ENCODE assay signal across 8 mouse cellular contexts in the genomic region with DNA sequence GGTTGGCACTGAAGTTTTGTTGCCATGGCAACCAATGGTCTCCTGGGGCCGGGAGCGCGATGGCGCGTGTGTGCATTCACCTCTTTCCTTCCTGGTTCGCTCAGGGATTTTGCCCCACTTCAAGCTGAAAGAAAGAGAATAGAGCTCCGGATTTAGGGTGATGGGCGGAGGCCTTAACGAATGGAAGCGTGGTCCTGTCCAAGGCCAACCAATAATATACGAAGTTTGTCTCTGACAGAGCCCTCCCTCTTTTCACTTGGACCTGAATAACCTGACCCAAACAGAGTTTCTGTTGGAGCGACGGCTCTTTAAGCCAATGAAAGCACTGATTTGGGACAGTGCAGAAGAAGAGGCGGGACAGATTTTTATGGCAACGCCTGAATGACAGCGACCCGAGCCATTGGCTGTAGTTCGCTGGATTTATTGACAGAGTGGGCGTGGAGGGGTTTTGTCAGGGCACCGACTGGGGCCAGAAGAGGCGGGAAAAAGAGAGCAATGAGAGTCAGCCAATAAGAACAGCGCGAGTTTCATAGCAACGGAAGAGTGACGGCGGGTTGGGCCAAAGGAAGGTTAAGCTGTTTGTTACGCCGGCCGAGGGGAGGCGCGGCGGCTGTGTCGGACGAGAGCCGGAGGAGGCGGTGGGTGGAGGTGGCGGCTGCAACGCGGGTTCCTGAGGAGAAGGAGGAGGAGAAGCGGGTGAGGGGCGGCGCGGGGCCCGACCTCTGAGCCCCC. TPM values are rescaled to one million over a fixed set of nuclear protein-coding genes. Genes with fewer than 3 reads are reported as not detected.
A peak's percentile ranks its signal among the peaks of the same experiment; 100 is the strongest.
DNase-seq lines count a peak whose midpoint lies in the region; ATAC-seq and TF ChIP-seq lines count a peak whose summit lies in the region.

A gene (plus strand): TSS at position 572 of the 732 bp plus-strand sequence.

- H3K4me1 ChIP-seq in embryonic facial prominence, embryonic 14.5 days (ENCODE audit: control insufficient read depth, insufficient read depth, low read length) = peaks cover 18% of the 10 kb centered on the region
- H3K4me1 ChIP-seq in heart, adult 2 months (ENCODE audit: control insufficient read depth, insufficient read depth, low read length) = peaks cover 3% of the 10 kb centered on the region; the same call in 1 of the 2 replicates
- H3K4me1 ChIP-seq in limb, embryonic 13.5 days = peaks cover 32% of the 10 kb centered on the region
- H3K4me1 ChIP-seq in midbrain, embryonic 16.5 days (ENCODE audit: control insufficient read depth, insufficient read depth, low read length) = peaks cover 26% of the 10 kb centered on the region

- peak within 1 kb of the TSS; percentile 78 for H3K4me3 ChIP-seq in embryonic facial prominence, embryonic 14.5 days (ENCODE audit: low read depth, low read length)
- H3K4me3 ChIP-seq in heart, adult 2 months = peak within 1 kb of the TSS; percentile 81
- H3K4me3 ChIP-seq in limb, embryonic 13.5 days = peak within 1 kb of the TSS; percentile 78
- H3K4me3 ChIP-seq in midbrain, embryonic 16.5 days (ENCODE audit: low read depth, low read length) = peak within 1 kb of the TSS; percentile 59

- peak within 1 kb of the TSS; percentile 88 for H3K27ac ChIP-seq in embryonic facial prominence, embryonic 14.5 days (replicated peaks; ENCODE audit: low read depth, low read length)
- peak within 1 kb of the TSS; percentile 91 for H3K27ac ChIP-seq in heart, adult 2 months
- H3K27ac ChIP-seq in limb, embryonic 13.5 days = peak within 1 kb of the TSS; percentile 89
- H3K27ac ChIP-seq in midbrain, embryonic 16.5 days (ENCODE audit: low read length) = peak within 1 kb of the TSS; percentile 94

- H3K36me3 ChIP-seq in embryonic facial prominence, embryonic 14.5 days (ENCODE audit: control insufficient read depth, insufficient read depth, low read length) = peaks cover 29% of the 10 kb centered on the region
- no peaks in the 10 kb centered on the region for H3K36me3 ChIP-seq in heart, adult 2 months (ENCODE audit: control insufficient read depth, insufficient read depth, low read length)
- peaks cover 25% of the 10 kb centered on the region for H3K36me3 ChIP-seq in limb, embryonic 13.5 days
- H3K36me3 ChIP-seq in midbrain, embryonic 16.5 days (ENCODE audit: control insufficient read depth, insufficient read depth, low read length) = no peaks in the 10 kb centered on the region

- TF ChIP-seq CTCF in heart, adult 2 months (IDR thresholded peaks at IDR 0.05) = peak; percentile 56

- 0 out of 2 replicates have a peak, but pooled peaks have one; percentile 32 for TF ChIP-seq EP300 in heart, adult 2 months (IDR thresholded peaks at IDR 0.05; ENCODE audit: insufficient read depth, low read depth, low read length)

- WGBS in embryonic facial prominence, embryonic 14.5 days = under 1% methylated on average over 26 of the region's 44 CpGs
- WGBS in heart, adult 2 months = under 1% methylated on average over 39 of the region's 44 CpGs
- under 1% methylated on average over 40 of the region's 44 CpGs for WGBS in limb, embryonic 13.5 days
- WGBS in midbrain, embryonic 16.5 days = 0% methylated on average over 40 of the region's 44 CpGs

- H3K79me2 ChIP-seq in heart, adult 2 months (replicated peaks; ENCODE audit: control insufficient read depth, insufficient read depth, low read length) = no peaks in the 10 kb centered on the region

- ATAC-seq in embryonic facial prominence, embryonic 14.5 days (ENCODE audit: low read depth) = peak; percentile 97
- peak; percentile 97 for ATAC-seq in limb, embryonic 13.5 days (ENCODE audit: low FRiP score, low read depth)
- ATAC-seq in midbrain, embryonic 16.5 days = peak; percentile 98

- TF ChIP-seq POLR2A in heart, adult 2 months (IDR thresholded peaks at IDR 0.05; ENCODE audit: insufficient read depth, low read depth, low read length) = peak; percentile 88

- intact Hi-C loops in heart, adult 2 months (cut with DNase I) = loop anchor here (1.0 to 5.0 kb wide), 4 partner anchors 49 to 323 kb away; a partner anchor contains a TSS

- no peaks in the 10 kb centered on the region for H3K9me3 ChIP-seq in embryonic facial prominence, embryonic 14.5 days (ENCODE audit: control insufficient read depth, low read length)
- no peaks in the 10 kb centered on the region for H3K9me3 ChIP-seq in limb, embryonic 13.5 days
- H3K9me3 ChIP-seq in midbrain, embryonic 16.5 days (replicated peaks; ENCODE audit: control insufficient read depth, low read length, poor library complexity, severe bottlenecking) = no peaks in the 10 kb centered on the region

- peak within 1 kb of the TSS; percentile 74 for H3K4me2 ChIP-seq in embryonic facial prominence, embryonic 14.5 days (ENCODE audit: low read depth, low read length)
- peak within 1 kb of the TSS; percentile 90 for H3K4me2 ChIP-seq in limb, embryonic 13.5 days (replicated peaks)
- H3K4me2 ChIP-seq in midbrain, embryonic 16.5 days (ENCODE audit: low read length) = peak within 1 kb of the TSS; percentile 71

- H3K27me3 ChIP-seq in embryonic facial prominence, embryonic 14.5 days (replicated peaks; ENCODE audit: control insufficient read depth, insufficient read depth, low read length) = no peaks in the 10 kb centered on the region
- no peaks in the 10 kb centered on the region for H3K27me3 ChIP-seq in heart, adult 2 months (ENCODE audit: control insufficient read depth, insufficient read depth, low read length)
- H3K27me3 ChIP-seq in limb, embryonic 13.5 days = no peaks in the 10 kb centered on the region
- no peaks in the 10 kb centered on the region for H3K27me3 ChIP-seq in midbrain, embryonic 16.5 days (ENCODE audit: control insufficient read depth, insufficient read depth, low read depth, low read length)

- peak within 1 kb of the TSS; percentile 87 for H3K9ac ChIP-seq in embryonic facial prominence, embryonic 14.5 days (ENCODE audit: low read depth, low read length)
- H3K9ac ChIP-seq in heart, adult 2 months (ENCODE audit: low read depth, low read length) = peak within 1 kb of the TSS; percentile 88
- peak within 1 kb of the TSS; percentile 86 for H3K9ac ChIP-seq in limb, embryonic 13.5 days
- peak within 1 kb of the TSS; percentile 83 for H3K9ac ChIP-seq in midbrain, embryonic 16.5 days (ENCODE audit: low read depth, low read length)

- DNase-seq in 3T3-L1 (ENCODE audit: low read depth, low spot score) = peak; percentile 100
- peak; percentile 87 to 88 for DNase-seq in adrenal gland, postnatal 4 days (ENCODE audit: low spot score in 2 of 2)
- peak; percentile 100 for DNase-seq in embryonic facial prominence, embryonic 14.5 days (ENCODE audit: low spot score)
- peak; percentile 94 to 99 for DNase-seq in heart, adult 2 months
- DNase-seq in kidney, adult 8-10 months = peak; percentile 99 to 100
- peak; percentile 82 to 94 for DNase-seq in spleen, postnatal 10 days (ENCODE audit: low spot score in 2 of 2)

RNA-seq across cellular contexts. Expression of the gene that starts here (rescaled TPM):
- total RNA-seq in adrenal gland, postnatal 4 days (2021) = 10 to 100 TPM; 89.8 to 94.8 TPM
- polyA plus RNA-seq in embryonic facial prominence, embryonic 14.5 days (2014; fragmentation: Nextera tagmentation; extraction: Ambion mirVana) = 41.5 and 50.6 TPM in 2 replicates
- 10 to 100 TPM in 1 of 2 experiments, 1 to 10 TPM in 1; 8.5 to 11.2 TPM for total RNA-seq in heart, adult 2 months (2021)
- polyA plus RNA-seq in heart, adult 2 months (2012; rRNA removed) = 36.4 and 38.5 TPM in 2 replicates
- 61.6 and 65.3 TPM in 2 replicates for polyA plus RNA-seq in limb, embryonic 13.5 days (2015; fragmentation: Nextera tagmentation; extraction: Ambion mirVana)
- 58.5 and 61.1 TPM in 2 replicates for polyA plus RNA-seq in midbrain, embryonic 16.5 days (2015; fragmentation: Nextera tagmentation; extraction: Ambion mirVana)

Comparison
In these comparisons a context has a peak if more than half of its experiments do, and no peak if none do; other contexts are left out.
1. Peak in every context shown above with its lines: DNase-seq, ATAC-seq, H3K4me3 ChIP-seq and H3K27ac ChIP-seq.
2. RNA of the gene that starts here (total RNA-seq): 89.8 to 94.8 TPM in adrenal gland, postnatal 4 days; 8.5 to 11.2 TPM in heart, adult 2 months; every median in the first group is over 4 times any median in the second.